Mouse (Mus musculus) embryonic facial prominence, embryonic 13.5 days (tissue): Measurements from ENCODE around the gene Taf1d. TPM values are rescaled to one million over a fixed set of nuclear protein-coding genes. Genes with fewer than 3 reads are reported as not detected.

Source experiments
- ATAC-seq: fragments of 200-750 bp; cut with Nextera tagmentation; 2 replicates; pipeline ENCODE4 v1.8.0; 2017; ENCODE audit warnings: low read depth; ENCODE audit not compliant: insufficient number of reproducible peaks, insufficient read depth, low FRiP score, low TSS enrichment
- H3K27ac ChIP-seq: fragments of 300-500 bp; sonication (generic); 2 replicates; pipeline ENCODE4 v1.5.1; 2015; ENCODE audit warnings: moderate library complexity, mild to moderate bottlenecking, inconsistent platforms
- H3K27me3 ChIP-seq: fragments of 300-500 bp; sonication (generic); 2 replicates; pipeline ENCODE4 v1.6.1; 2015; ENCODE audit warnings: mild to moderate bottlenecking, inconsistent platforms
- H3K36me3 ChIP-seq: fragments of 300-500 bp; sonication (generic); 2 replicates; pipeline ENCODE4 v1.6.1; 2015; ENCODE audit warnings: mild to moderate bottlenecking, inconsistent platforms
- H3K4me1 ChIP-seq: fragments of 300-500 bp; sonication (generic); 2 replicates; pipeline ENCODE4 v1.6.1; 2015; ENCODE audit warnings: inconsistent platforms
- H3K4me2 ChIP-seq: fragments of 300-500 bp; sonication (generic); 2 replicates; pipeline ENCODE4 v1.6.1; 2015; ENCODE audit warnings: moderate library complexity, mild to moderate bottlenecking, inconsistent platforms
- H3K4me3 ChIP-seq: fragments of 300-500 bp; sonication (generic); 2 replicates; pipeline ENCODE4 v1.5.1; 2015; ENCODE audit warnings: mild to moderate bottlenecking, inconsistent platforms
- H3K9ac ChIP-seq: fragments of 300-500 bp; sonication (generic); 2 replicates; pipeline ENCODE4 v1.6.1; 2015; ENCODE audit warnings: mild to moderate bottlenecking, inconsistent platforms
- H3K9me3 ChIP-seq: fragments of 300-500 bp; sonication (generic); 2 replicates; pipeline ENCODE4 v1.6.1; 2016; ENCODE audit warnings: inconsistent platforms
- WGBS: fragments of 180-500 bp; shearing (Covaris S2); methylation state at CpG from one replicate; pipeline ENCODE4 v1.1.7; 2015; ENCODE audit warnings: mixed read lengths; 5-methylcytosine and 5-hydroxymethylcytosine counted together
- polyA plus RNA-seq: library from polyadenylated mRNA; unstranded; fragments of >200 nt; fragmentation: Nextera tagmentation; extraction: Ambion mirVana; gene quantifications from 2 replicates; pipeline ENCODE4 v1.2.1, GENCODE M21; 2015

The Taf1d gene
- 96.0 and 106 TPM in 2 replicates for polyA plus RNA-seq

DNA sequence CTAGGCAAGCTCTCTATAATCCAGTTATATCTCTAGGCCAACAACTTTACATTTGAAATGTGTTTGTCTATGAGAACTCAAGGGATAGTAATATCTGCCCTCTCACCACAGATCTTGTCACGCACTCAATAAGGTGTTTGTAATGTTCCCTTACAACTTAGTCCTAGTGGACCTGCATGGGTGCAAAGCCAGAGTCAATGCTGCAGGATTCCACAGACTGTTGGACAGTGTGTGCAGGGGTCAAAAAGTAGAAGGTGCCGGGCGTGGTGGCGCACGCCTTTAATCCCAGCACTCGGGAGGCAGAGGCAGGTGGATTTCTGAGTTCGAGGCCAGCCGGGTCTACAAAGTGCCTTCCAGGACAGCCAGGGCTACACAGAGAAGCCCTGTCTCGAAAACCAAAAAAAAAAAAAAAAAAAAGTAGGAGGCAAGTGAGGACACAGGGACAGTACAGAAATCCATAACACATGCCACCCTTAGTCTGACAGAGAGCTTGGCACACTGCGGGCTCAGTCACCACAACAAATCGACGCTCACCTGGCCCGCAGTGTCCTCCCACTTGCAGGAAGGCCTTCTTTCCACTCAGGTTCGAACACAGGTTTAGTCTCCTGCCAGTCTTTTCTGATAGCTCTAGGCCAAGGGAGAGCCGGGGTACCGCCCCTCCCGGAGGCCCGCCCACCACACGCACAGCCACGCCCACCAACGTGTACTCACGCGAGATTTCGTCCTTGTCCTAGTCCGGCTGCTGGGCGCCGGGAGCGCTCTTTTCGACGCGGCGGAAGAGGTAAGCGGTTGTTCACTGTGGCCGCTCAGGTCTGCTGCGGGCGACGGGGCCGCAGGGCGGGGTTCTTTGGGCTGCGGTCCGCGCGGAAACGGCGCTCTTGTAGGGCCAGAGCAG lies at the start of gene Taf1d:
TSS of gene Taf1d (plus strand) at position 712 of the 895 bp plus-strand sequence.
- peaks cover 36% of the 10 kb centered on the region for H3K4me1 ChIP-seq

DNA sequence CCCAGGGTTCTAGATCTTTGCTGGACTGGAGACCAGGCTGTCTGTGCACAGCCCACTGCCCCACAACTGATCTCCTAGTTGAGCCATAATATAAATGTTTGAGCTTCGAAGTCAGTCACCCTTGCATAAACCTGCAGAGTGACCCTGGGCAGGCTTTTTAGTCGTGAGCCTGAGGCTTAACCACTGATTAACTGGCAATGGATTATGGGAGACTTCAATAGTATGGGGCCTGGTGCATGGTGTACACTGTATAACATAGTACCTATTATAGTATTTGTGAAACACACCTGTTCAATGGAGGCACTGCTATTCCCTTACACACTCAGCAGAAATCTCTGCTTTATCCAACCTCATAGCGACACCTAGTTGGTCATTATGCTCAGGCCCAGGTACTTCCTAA lies 49.8 kb upstream of the Taf1d start:
- no peak overlapping the region for H3K27ac ChIP-seq
- no peaks in the 10 kb centered on the region for H3K9me3 ChIP-seq
- H3K27me3 ChIP-seq: no peaks in the 10 kb centered on the region
- no peaks in the 10 kb centered on the region for H3K4me1 ChIP-seq
- no peak overlapping the region for H3K4me3 ChIP-seq
- 73% methylated on average over 3 of the region's 3 CpGs for WGBS
- H3K4me2 ChIP-seq: no peak overlapping the region
- peaks cover 12% of the 10 kb centered on the region for H3K36me3 ChIP-seq
- no peak for ATAC-seq
- no peak overlapping the region for H3K9ac ChIP-seq

More for the DNA sequence above, at the start of gene Taf1d:
- H3K27ac ChIP-seq: peak within 1 kb of the TSS; percentile 88
- peak; percentile 95 for ATAC-seq
- H3K27me3 ChIP-seq: no peaks in the 10 kb centered on the region
- H3K9me3 ChIP-seq: no peaks in the 10 kb centered on the region
- peak within 1 kb of the TSS; percentile 77 for H3K4me2 ChIP-seq
- peak within 1 kb of the TSS; percentile 71 for H3K4me3 ChIP-seq
- WGBS: 12% methylated on average over 45 of the region's 45 CpGs
- H3K9ac ChIP-seq: peak within 1 kb of the TSS; percentile 94
- H3K36me3 ChIP-seq: peaks cover 32% of the 10 kb centered on the region

DNA sequence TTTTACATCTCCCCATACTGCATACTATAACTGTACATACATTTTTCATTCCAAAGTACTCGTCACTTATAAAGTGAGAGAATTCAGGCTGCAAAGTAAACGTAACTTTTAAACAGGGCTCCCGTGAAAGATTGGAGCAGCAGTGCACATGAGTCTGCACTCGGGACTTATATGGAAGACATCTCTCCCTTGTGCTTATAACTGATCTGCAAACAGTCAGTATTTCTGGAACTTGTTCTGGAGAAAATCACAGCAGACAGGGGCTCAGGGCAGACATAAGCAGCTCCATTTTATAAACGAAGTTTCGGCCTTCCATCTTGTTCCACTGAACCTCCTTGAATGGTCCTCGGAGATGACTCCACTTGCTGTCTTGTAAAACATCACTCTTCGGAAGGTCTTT lies 44.0 kb upstream of the Taf1d start:
- H3K9ac ChIP-seq: no peak overlapping the region
- WGBS: 94% methylated on average over 8 of the region's 8 CpGs
- no peaks in the 10 kb centered on the region for H3K27me3 ChIP-seq
- no peak overlapping the region for H3K4me2 ChIP-seq
- ATAC-seq: no peak
- H3K36me3 ChIP-seq: peaks cover 67% of the 10 kb centered on the region
- no peak overlapping the region for H3K27ac ChIP-seq
- H3K4me1 ChIP-seq: no peaks in the 10 kb centered on the region
- no peaks in the 10 kb centered on the region for H3K9me3 ChIP-seq
- no peak overlapping the region for H3K4me3 ChIP-seq

DNA sequence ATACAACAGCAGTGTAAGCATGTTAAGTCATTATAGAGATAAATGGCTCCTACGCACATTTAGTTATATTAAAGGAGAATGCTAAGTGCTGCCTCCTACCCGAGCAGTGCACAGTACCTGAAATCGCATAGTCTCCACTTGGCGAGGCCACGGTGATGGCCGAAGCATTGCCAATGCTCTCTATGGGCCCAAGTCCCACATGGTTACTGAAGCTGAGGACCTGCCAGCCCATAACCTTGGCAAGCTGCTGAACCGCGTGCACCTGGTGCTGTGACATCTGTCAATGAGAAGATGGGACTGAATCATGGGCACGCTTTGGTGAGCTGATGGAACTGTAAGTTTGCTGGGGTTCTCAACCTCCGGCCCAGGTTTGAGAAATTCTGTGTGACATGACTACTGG lies 42.5 kb upstream of the Taf1d start:
- Histone ChIP-seq H3K27me3 (no peaks in the 10 kb centered on the region), H3K9me3 (no peaks in the 10 kb centered on the region), H3K4me1 (no peaks in the 10 kb centered on the region), H3K27ac (no peak overlapping the region), H3K36me3 (peaks cover 82% of the 10 kb centered on the region), H3K4me2 (no peak overlapping the region), H3K4me3 (no peak overlapping the region), H3K9ac (no peak overlapping the region)
- WGBS: 94% methylated on average over 10 of the region's 10 CpGs
- no peak for ATAC-seq

GRCm38 (mm10) chr9:15273981-15274380 lies 32.0 kb upstream of the Taf1d start:
- H3K4me2 ChIP-seq: no peak overlapping the region
- WGBS: 90% methylated on average over 2 of the region's 2 CpGs
- no peaks in the 10 kb centered on the region for H3K9me3 ChIP-seq
- no peak for ATAC-seq
- peaks cover 76% of the 10 kb centered on the region for H3K36me3 ChIP-seq
- H3K27ac ChIP-seq: no peak overlapping the region
- H3K4me1 ChIP-seq: peaks cover 11% of the 10 kb centered on the region
- no peak overlapping the region for H3K9ac ChIP-seq
- no peaks in the 10 kb centered on the region for H3K27me3 ChIP-seq
- no peak overlapping the region for H3K4me3 ChIP-seq

- peaks cover 48% of the 10 kb centered on the region for H3K36me3 ChIP-seq
- no peaks in the 10 kb centered on the region for H3K9me3 ChIP-seq
- H3K27me3 ChIP-seq: no peaks in the 10 kb centered on the region
- 94% methylated on average over 4 of the region's 4 CpGs for WGBS
- H3K9ac ChIP-seq: no peak overlapping the region
- H3K4me1 ChIP-seq: peaks cover 18% of the 10 kb centered on the region
- no peak for ATAC-seq
- H3K27ac ChIP-seq: no peak overlapping the region
- H3K4me2 ChIP-seq: no peak overlapping the region
- no peak overlapping the region for H3K4me3 ChIP-seq
These were observed 29.2 kb upstream of the Taf1d start for GRCm38 (mm10) chr9:15276855-15277254.

DNA sequence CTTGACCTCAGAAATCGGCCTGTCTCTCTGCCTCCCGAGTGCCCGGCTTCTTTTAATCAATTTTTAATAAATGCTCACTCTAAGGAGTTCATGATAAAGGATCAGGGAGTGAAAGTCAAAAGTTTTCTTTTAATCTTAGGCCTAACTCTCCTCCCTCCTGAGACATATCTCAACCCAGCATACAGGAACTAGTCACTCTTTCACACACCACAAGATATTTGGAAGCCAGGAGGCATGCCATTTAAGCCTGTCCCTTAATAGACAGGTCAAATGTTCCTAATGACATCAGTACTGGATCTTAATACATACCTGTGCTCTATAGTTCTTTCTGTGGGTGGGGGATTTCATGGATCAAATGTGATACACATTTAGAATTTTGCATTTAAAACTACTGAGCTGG lies 27.7 kb upstream of the Taf1d start:
- Histone ChIP-seq H3K9me3 (no peaks in the 10 kb centered on the region), H3K4me3 (no peak overlapping the region), H3K36me3 (peaks cover 34% of the 10 kb centered on the region), H3K4me1 (peaks cover 18% of the 10 kb centered on the region), H3K9ac (no peak overlapping the region), H3K4me2 (peak overlapping the region; percentile 82), H3K27ac (no peak overlapping the region), H3K27me3 (no peaks in the 10 kb centered on the region)
- 92% methylated on average over 3 of the region's 3 CpGs for whole genome bisulfite sequencing
- ATAC-seq: no peak

DNA sequence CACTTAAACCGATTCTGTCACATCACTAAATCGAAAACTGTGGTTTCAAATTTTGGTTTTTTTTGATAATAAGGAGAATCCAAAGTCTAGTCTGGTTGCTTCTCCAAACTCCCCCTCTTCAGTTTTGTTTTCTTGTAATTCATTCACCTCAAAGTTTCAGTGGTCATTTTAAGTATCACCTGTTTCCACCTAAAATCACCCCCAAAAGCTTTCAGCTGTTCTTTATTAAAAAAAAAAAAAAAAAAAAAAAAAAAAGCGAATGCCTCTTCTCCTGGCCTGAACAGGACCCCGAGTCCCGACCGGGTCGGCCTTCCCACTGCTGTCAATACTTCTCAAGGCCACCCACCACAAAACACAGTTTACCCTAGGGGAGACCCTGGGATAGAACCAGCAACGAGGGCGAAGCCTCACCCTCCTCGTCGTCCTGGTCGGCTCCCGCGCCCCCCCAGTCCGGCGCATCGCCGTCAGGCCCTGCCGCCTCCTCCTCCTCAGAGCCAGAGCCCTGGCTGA lies 26.8 kb upstream of the Taf1d start:
- Histone ChIP-seq H3K27me3 (no peaks in the 10 kb centered on the region), H3K36me3 (peaks cover 25% of the 10 kb centered on the region), H3K9ac (peak overlapping the region; percentile 99), H3K27ac (peak overlapping the region; percentile 87), H3K4me1 (peaks cover 18% of the 10 kb centered on the region), H3K4me2 (peak overlapping the region; percentile 82), H3K4me3 (peak overlapping the region; percentile 98), H3K9me3 (no peaks in the 10 kb centered on the region)
- peak; percentile 15; the same call in 1 of the 2 replicates for ATAC-seq
- 8% methylated on average over 19 of the region's 19 CpGs for WGBS

- peak within 1 kb of the TSS; percentile 99 for H3K9ac ChIP-seq
- peak; percentile 95 for ATAC-seq
- under 1% methylated on average over 57 of the region's 57 CpGs for WGBS
- H3K27me3 ChIP-seq: no peaks in the 10 kb centered on the region
- peaks cover 18% of the 10 kb centered on the region for H3K4me1 ChIP-seq
- H3K9me3 ChIP-seq: no peaks in the 10 kb centered on the region
- H3K4me2 ChIP-seq: peak within 1 kb of the TSS; percentile 82
- peak within 1 kb of the TSS; percentile 87 for H3K27ac ChIP-seq
- peaks cover 18% of the 10 kb centered on the region for H3K36me3 ChIP-seq
- H3K4me3 ChIP-seq: peak within 1 kb of the TSS; percentile 98
These were observed 26.1 kb upstream of the Taf1d start, which contains the start of gene Med17 for GRCm38 (mm10) chr9:15279649-15280490. Gene Med17, minus strand, starts transcription at chr9:15279931.

DNA sequence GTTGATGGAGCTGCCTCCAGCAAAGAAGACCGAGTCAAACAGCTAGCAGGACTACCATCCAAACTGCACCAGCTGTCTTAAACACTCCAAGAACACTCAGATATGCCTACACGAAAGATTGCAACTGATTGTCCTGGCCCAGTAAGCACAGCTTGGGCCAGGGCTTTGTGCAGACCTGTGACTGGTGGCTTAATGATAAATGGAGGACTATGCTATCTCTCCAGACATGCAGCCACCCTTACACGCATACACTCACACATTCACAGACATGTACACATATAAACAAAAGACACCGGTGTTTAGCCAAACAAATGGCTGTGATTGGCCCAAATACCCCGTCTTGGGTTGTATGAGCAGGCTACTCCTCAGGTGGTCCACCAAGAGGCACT lies 25.5 kb upstream of the Taf1d start:
- peak overlapping the region; percentile 82 for H3K4me2 ChIP-seq
- H3K4me3 ChIP-seq: peak overlapping the region; percentile 98
- H3K9ac ChIP-seq: peak overlapping the region; percentile 99
- WGBS: 48% methylated on average over 5 of the region's 5 CpGs
- peaks cover 12% of the 10 kb centered on the region for H3K36me3 ChIP-seq
- H3K27me3 ChIP-seq: no peaks in the 10 kb centered on the region
- H3K9me3 ChIP-seq: no peaks in the 10 kb centered on the region
- H3K27ac ChIP-seq: peak overlapping the region; percentile 69; the same call in 1 of the 2 replicates
- no peak for ATAC-seq
- H3K4me1 ChIP-seq: peaks cover 18% of the 10 kb centered on the region

GRCm38 (mm10) chr9:15285443-15285842 lies 20.6 kb upstream of the Taf1d start:
- 71% methylated on average over 3 of the region's 3 CpGs for WGBS
- H3K4me1 ChIP-seq: peaks cover 5% of the 10 kb centered on the region
- H3K4me2 ChIP-seq: no peak overlapping the region
- no peaks in the 10 kb centered on the region for H3K9me3 ChIP-seq
- no peaks in the 10 kb centered on the region for H3K27me3 ChIP-seq
- no peak for ATAC-seq
- H3K4me3 ChIP-seq: no peak overlapping the region
- H3K27ac ChIP-seq: no peak overlapping the region
- H3K9ac ChIP-seq: no peak overlapping the region
- H3K36me3 ChIP-seq: peaks cover 2% of the 10 kb centered on the region; the same call in 1 of the 2 replicates
